Mouse (Mus musculus): ENCODE data around the gene Parl.

Gene Parl

GRCm38 (mm10) chr16:20301770-20302649 lies at the start of gene Parl:
Gene Parl (minus strand): TSS chr16:20302387.
- peak; percentile 93 for DNase-seq (ENCODE audit: low read depth, low spot score)

- DNase-seq (ENCODE audit: low read depth, low spot score) = no peak
Observed at GRCm38 (mm10) chr16:20345464-20345863, 43.3 kb upstream of the Parl start.

GRCm38 (mm10) chr16:20338616-20339015 lies 36.4 kb upstream of the Parl start:
- peak; percentile 45 for DNase-seq (ENCODE audit: low read depth, low spot score)

GRCm38 (mm10) chr16:20334918-20335317 lies 32.7 kb upstream of the Parl start:
- no peak for DNase-seq (ENCODE audit: low read depth, low spot score)

DNA sequence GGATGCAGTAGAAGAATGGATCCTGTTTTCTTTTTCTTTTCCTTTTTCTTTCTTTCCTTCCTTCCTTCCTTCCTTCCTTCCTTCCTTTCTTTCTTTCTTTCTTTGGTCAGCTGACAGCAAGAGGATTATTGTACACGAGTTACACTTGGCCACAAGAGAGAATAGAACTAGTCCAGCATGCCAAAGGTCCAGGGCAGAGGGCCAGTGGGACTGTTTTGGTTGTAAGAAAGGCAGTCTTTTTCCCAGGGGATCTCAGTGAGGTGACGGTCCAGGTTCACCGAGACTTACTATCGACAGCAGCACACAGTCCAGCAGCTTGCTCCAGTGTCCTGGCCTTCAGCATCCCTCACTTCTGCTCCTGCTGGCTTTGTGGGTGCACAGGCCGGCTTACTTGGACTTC lies 26.1 kb upstream of the Parl start:
- DNase-seq (ENCODE audit: low read depth, low spot score) = no peak

GRCm38 (mm10) chr16:20325286-20325685 lies 23.1 kb upstream of the Parl start, which contains the start of gene Cyp2ab1:
Gene Cyp2ab1 (minus strand): TSS chr16:20325404.
- no peak for DNase-seq (ENCODE audit: low read depth, low spot score)

- no peak for DNase-seq (ENCODE audit: low read depth, low spot score)
Observed at GRCm38 (mm10) chr16:20323907-20324306, 21.7 kb upstream of the Parl start.

DNA sequence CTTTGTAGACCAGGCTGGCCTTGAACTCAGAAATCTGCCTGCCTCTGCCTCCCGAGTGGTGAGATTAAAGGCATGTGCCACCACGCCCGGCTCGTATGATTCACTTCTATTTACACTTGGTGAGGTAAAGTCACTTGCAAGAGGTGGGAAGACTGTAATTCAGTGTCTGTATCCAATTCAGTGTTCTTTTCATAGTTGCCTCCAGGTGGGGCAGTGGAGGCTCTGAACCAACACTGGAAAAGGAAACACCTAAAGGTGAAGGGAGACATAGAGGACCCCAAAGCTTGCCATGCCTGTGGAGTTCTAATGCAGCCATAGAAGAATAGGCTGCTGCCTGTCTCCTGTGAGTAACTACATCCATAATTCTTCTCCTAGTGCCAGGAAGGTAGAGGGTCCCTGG lies 20.1 kb upstream of the Parl start:
- peak; percentile 68 for DNase-seq (ENCODE audit: low read depth, low spot score)

GRCm38 (mm10) chr16:20316770-20317169 lies 14.6 kb upstream of the Parl start:
- no peak for DNase-seq (ENCODE audit: low read depth, low spot score)

DNA sequence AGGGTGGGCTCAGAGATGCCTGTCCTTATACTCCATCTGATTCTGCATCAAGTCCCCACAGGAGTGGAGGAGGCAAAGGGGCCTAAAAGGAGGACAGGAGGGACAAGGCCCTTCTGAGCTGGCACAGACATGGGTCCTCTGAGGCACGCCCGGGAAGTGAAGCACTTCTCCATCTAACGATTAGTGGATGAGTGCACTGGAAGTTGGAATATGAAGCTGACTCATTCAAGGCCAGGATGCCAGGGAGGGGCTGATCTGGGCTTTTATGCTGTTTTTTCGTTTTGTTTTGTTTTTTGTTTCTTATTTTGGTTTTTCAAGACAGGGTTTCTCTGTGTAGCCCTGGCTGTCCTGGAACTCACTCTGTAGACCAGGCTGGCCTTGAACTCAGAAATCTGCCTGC lies 13.1 kb upstream of the Parl start:
- no peak for DNase-seq (ENCODE audit: low read depth, low spot score)

GRCm38 (mm10) chr16:20312272-20312671 lies 10.1 kb upstream of the Parl start:
- peak; percentile 53 for DNase-seq (ENCODE audit: low read depth, low spot score)

- no peak for DNase-seq (ENCODE audit: low read depth, low spot score)
Observed at GRCm38 (mm10) chr16:20300076-20300475, 2.1 kb downstream of the Parl start.

- DNase-seq (ENCODE audit: low read depth, low spot score) = no peak
Observed at GRCm38 (mm10) chr16:20280238-20280637, 21.9 kb downstream of the Parl start.

DNA sequence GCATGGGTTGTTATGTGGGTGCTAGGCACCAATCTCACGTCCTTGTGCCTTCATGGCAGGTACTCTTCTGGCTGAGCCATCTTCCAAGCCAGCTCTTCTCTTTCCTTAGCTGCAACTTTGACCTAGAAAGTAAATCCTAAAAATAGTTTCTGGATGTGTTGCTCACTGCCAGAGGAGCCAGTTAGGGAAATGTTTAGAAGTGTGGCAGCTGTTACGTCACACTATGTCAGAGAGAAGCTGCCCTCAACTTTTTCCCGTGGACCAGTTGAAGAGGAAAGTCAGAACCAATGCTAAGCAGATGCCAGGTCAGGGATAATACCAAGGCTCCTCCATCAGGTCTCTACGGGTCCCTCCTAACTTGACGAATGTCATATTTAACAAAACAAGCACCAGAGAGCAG lies 22.8 kb downstream of the Parl start:
- DNase-seq (ENCODE audit: low read depth, low spot score) = no peak

DNA sequence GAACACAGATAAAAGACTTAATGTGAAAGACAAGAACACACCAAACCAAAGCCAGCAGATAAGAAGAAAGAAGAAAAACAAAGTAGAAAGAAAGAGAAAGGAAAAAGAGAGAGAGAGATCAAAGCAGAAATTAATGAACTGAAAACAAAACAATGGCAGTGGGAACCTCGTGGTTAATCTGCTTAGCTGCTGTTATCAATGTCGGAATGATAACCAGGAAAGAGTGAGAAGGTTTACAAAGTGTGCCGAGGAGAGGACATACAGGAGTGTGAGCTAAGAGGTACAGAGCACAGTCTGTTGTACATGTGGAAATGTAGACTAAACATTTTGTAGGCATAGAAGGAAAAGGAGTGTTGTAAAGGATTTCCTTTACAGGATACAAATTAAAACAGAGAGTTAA lies 29.2 kb downstream of the Parl start:
- DNase-seq (ENCODE audit: low read depth, low spot score) = no peak

DNA sequence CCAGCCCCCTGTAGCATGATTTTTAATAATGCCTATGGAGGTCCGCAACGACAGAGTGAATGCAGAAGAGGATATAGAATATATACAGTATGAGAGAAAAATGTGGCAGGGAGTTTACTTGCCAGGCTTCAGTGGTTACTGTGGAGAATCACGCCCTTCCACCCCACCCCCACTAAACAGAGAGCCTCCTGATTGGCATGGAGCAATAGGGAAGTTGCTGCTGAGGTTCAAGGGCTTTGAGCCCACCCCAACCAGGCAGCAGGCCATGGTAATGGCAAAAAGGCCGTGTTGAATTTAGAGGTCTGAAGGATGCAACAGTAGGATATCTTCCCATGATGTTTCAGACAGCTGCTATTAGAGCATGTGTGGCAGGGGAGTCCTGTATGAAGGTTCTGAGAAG lies 30.8 kb downstream of the Parl start:
- DNase-seq (ENCODE audit: low read depth, low spot score) = no peak

DNA sequence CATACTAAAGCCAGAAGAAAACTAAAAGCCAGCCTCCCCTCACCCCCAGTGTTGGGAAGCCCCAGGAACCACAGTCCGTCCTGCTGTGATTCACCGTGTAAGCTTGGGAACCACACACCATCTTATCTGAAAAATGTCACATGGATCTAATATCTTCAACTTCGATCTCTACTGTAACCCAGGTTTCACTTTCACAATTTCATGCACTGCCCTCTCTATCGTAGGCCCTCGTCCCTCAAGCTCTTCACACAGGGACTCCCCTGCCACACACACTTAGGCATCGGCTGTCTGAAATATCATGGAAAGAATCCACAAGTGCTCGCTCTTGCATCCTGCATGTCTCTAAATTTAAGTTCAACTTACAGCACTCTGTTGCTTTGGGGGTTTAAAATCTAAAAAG lies 37.1 kb downstream of the Parl start:
- DNase-seq (ENCODE audit: low read depth, low spot score) = no peak

DNA sequence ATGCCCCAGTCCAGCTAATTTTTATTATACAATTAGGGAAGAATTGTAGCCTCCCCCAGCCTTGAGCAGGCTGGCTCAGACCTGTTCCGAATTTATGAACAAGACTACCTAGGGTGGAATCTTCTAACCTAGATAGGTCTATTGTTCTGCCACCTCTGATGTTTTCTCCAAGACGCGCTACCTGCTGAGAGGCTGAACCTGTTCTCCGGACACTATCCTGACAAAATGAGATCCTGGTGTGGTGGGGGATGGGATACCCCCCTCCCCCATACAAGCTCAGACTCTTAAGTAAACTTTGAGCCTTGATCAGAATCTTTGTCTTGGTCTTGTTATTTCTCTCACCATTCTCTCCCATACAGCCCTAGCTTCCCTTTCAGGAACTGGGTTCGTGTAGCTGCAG lies 44.3 kb downstream of the Parl start:
- DNase-seq (ENCODE audit: low read depth, low spot score) = peak; percentile 73

GRCm38 (mm10) chr16:20248442-20249174 lies 53.6 kb downstream of the Parl start:
- no peak for DNase-seq (ENCODE audit: low read depth, low spot score)

DNA sequence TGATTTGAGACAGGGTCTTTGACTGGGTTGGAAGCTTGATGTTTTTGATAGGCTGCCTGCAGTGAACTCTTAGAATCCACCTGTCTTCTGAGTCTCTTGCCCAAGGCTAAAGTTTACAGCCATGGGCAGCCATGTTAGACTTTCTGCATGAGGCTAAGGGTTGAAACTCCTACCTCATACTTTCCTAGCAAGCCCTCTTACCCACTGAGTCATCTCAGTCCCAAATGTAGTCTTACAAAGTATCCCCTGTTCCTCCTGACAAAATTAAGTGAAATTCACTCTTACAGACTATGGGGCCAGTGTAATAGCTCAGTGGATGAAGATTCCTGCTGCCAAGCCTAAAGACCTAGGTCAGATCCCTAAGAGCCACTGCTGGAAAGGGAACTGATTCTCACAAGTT lies 55.1 kb downstream of the Parl start:
- DNase-seq (ENCODE audit: low read depth, low spot score) = no peak

- peak; percentile 71 for DNase-seq (ENCODE audit: low read depth, low spot score)
Observed at GRCm38 (mm10) chr16:20240468-20241414, 61.4 kb downstream of the Parl start, which contains the start of gene Map6d1. Gene Map6d1 (minus strand): TSS chr16:20241358.

DNA sequence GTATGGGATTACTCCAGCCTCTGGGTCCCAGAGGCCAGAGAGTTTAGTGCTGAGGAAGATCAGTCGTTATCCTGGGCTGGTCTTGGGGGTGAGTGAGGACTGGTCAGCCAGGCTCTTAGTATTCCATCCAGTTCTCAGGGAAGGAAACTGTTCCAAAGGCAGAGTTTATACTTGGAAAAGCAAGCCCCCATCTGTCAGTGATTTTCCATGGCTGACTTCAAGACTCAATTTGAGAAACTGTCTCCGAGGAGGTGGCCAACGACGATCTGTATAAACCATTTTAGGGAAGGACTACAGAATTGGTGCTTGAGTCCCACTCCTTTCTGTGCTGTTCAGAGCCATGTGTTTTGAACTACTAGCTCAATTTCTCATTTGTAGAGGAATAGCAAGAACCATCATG lies 63.5 kb downstream of the Parl start:
- no peak for DNase-seq (ENCODE audit: low read depth, low spot score)
